Mouse (Mus musculus) adrenal gland, postnatal 10 days (tissue): Measurements from ENCODE around the gene Fam129c. TPM values are rescaled to one million over a fixed set of nuclear protein-coding genes. Genes with fewer than 3 reads are reported as not detected.

Experiments used
- DNase-seq: peaks from one replicate; pipeline ENCODE4 v3.0.0; 2021; ENCODE audit warnings: mixed read lengths
- long read RNA-seq, 2 experiments: library from polyadenylated mRNA; stranded (forward); transcript quantifications; one replicate each; pipeline ENCODE4 v2.0.0; 2021
- total RNA-seq, 2 experiments: library from RNA; stranded (reverse); gene quantifications; 2 replicates each; pipeline ENCODE4 v1.2.3; 2021

The Fam129c gene
- total RNA-seq, result 1 to 10 TPM; 3.9 to 4.2 TPM
- long read RNA-seq, experiment 1, partial matches to known transcripts, result 1 of 4 reads
- long read RNA-seq, experiment 1, other reads (novel, unspliced or antisense), result 3 of 4 reads
- long read RNA-seq, experiment 2, partial matches to known transcripts, result 1 of 3 reads
- long read RNA-seq, experiment 2, other reads (novel, unspliced or antisense), result 2 of 3 reads

DNA sequence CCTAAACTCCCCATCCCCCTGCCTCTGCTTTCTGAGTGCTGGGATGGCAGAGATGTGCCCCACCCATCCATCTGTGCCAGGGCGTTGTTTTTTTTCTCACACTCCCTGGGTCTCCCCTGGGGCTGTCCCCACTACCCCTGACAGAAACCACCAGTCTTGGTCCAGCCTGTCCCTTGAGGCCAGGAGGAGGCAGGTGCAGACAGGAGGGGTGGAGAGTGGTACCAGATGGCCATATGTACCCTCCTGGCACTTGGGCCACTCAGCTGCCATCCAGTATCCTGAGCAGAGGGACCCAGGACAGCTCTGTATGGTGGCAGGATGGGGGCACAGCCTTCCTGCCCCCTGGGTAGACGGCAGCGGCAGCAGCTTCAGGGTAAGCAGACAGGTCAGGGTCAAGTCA, at the start of gene Fam129c:
TSS of gene Fam129c (plus strand) at position 198 of the 400 bp plus-strand sequence.
- no peak for DNase-seq

DNA sequence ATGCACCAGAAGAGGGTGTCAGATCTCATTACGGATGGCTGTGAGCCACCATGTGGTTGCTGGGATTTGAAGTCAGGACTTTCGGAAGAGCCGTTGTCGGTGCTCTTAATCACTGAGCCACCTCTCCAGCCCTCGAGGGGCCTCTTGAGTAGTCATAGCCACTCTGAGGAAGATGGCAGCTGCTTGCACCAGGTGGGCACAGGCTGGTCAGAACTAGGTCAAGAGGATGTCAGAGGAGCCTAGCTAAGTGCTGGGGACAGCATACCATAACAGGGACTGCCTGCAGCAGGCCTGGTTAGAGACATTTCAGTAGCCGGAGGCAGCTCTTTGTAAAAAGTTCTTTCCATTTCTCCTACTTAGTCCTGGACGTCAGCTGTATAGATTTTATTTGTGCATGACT, 46.7 kb upstream of the Fam129c start:
- DNase-seq, result no peak

GRCm38 (mm10) chr8:71552770-71553169, 44.7 kb upstream of the Fam129c start:
- no peak for DNase-seq

DNA sequence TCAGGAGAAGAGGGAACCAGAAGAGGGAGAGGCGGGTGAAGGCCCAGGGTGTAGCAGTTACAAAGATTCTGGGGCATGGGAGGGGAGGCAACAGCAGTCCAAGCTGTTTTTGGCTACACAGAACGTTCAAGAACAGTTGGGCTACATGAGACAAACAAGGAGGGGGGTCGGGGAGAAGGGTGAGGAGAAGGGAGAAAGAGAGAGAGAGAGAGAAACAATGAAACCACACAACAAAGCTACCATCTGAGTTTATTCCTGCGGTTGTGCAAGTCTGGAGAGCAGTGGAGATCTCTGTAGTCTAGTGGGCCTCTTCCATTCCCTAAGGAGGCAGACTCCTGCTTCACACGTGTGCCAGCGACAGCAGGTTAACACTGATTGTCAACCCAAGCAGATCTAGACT, 43.4 kb upstream of the Fam129c start:
- no peak for DNase-seq

GRCm38 (mm10) chr8:71554644-71555043, 42.8 kb upstream of the Fam129c start:
- DNase-seq, result no peak

DNA sequence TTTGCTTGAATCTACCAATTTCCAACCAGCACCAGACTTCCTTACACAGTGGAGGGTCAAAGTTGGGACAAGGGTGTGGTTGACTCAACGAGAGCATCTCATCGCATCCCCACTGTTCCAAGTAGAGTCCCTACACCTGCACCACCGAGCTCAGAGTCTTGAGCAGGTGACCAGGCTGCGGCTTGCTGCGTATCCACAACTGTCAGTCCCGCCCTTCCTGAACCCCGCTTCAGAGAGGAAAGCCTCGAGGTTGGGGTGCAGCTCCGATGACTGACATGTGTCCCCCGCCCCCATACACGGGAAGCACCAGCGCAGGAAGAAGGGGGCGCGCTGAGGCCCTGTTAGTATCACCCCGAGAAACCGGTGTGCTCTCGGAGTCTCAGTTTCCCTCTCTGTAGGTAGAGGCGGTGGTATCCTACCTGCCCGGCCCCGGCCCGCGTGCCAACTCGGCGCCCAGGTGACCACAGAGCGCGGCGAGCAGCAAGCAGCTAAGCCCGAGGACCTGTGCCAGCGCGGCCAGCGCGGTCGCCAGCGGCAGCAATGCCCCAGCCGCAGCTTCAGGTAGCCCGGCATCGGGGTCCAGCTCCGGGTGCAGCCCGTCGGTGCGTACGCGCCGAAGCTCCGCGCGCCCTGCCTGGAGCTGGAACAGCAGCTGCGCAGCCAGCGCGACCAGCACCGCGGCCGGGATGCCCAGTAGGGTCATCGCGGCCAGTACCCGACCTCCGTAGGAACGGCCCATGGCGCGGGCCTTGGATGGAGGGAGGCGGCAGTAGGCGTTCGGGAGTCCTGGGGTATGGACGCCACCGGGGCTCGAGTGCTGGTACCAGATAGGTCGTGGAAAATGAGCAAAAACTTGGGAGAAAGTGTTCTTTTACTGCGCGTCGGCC, 39.1 kb upstream of the Fam129c start, which contains the start of gene Tmem221:
TSS of gene Tmem221 (minus strand) at position 801 of the 887 bp plus-strand sequence.
- no peak for DNase-seq

DNA sequence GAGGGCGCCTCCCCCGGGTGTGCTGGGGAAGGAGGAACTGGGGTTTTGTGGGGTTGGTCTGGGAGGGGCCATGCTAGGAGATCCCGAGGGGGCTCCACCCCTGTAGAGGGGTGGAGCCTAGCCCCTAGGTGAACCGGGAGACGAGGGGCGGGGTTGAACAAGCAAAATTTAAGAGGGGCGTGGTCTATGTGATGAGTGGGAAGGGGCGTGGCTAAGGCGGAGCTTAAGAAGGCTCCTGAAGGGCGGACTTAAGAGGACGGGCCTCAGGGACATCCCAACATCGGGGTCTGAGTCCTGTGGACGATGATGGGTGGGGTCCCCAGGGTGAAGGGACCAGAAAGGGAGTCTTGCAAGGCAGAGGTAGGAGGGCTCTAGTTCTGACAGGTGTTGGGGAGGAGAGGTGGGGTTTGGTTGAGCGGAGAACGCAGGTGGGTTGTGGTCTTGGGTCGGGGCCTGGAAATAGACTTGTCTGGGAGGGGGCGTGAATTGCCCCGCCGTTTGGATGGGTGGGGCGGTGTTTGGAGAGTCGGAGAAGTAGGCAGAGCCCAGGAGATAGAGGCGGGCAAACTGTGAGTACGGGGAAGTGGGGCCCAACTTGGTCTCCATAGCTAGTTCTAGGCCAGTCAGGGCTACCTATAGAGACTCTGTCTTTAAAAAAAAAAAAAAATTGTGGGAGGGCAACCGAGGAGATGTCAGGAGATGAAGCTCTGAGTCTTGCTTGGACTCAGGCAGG, 38.3 kb upstream of the Fam129c start:
- peak; percentile 86 for DNase-seq

- DNase-seq, result no peak
These were observed 37.4 kb upstream of the Fam129c start for GRCm38 (mm10) chr8:71560071-71560470.

GRCm38 (mm10) chr8:71560765-71561164, 36.7 kb upstream of the Fam129c start:
- no peak for DNase-seq

- peak; percentile 75 for DNase-seq
These were observed 36.0 kb upstream of the Fam129c start for GRCm38 (mm10) chr8:71561401-71561800.

DNA sequence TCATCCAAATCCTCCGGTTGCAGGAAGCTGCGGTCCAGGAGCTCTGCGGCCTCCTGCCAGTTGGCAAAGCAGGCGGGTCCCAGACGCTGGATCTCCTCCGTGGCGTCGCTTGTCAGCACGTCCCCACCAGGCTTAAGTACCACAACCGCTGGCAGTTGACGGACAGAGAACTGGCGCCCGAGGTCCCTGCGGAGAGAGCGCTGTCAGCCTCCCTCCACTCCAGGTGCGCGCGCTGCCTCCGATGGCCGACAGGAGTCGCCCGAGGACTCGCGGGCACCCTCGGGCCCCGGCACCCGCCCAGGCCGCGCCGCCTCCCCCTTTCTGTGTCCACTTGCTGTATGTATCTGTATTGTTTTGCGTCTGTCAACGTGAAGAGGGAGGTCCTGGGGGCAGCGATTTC, 34.7 kb upstream of the Fam129c start:
- DNase-seq, result peak; percentile 94

DNA sequence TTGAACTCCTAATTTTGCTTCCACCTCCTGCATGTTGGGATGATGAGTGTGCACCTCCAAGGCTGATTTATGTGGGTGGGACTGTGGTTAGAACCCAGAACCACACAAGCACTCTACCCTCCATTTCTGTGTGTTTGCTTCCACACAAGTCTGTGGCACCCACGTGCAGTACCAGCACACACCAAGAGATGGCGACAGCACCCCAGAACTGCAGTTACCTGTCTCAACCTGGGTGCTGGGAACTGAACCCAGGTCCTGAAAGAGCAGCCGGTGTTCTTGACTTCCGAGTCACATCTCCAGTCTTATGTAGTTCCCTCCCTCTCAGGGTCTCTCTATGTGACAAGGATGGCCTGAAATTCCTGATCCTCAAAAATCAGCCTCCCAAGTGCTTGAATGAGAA, 33.5 kb upstream of the Fam129c start:
- no peak for DNase-seq

DNA sequence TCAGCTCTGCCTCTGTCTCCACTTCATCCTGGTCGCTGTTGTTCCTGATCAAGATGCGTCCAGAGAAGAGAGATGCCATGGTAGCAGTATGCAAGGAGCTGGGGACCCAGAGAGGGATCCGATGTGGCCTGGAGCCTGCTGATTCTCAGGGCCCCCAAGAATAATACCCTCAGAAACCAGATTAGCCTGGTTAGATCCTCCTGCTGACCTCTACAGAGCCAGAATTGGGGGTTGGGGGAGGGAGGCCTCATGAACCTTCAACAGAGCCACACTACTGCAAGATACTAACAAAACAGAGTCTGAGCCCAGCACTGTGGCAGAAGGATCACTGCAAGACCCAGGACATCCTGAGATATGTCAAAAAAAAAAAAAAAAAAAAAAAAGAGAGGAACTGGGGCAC, 30.9 kb upstream of the Fam129c start, which contains the start of gene Nxnl1:
TSS of gene Nxnl1 (minus strand) at position 101 of the 400 bp plus-strand sequence.
- DNase-seq, result no peak

GRCm38 (mm10) chr8:71567587-71567986, 29.9 kb upstream of the Fam129c start:
- DNase-seq, result no peak

DNA sequence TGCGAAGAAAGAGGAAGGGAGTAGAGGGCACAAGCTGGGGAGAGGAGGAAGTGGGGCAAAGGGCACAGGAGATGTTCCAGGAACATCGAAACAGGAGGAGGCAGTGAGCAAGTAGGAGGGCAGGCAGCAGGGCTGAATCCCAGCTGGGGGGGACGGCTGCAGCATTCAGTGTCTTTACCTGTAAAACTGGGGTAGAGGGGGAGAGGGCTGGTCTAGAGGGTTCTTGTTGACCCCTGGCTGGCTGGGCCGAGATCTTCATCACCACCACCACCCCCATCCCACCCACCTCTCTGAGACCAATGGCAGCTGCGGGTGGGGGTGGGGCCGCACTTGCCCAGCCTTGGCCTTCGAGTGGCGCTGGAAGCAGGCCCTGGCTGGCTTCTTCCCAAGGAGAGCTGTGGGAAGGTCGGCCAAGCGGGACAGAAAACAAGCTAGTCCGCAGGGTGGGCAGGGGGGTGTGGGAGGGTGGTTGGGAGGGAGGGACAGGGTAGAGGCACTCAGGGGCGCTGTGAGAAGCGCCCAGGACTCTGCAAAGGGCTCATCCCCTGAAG, 29.0 kb upstream of the Fam129c start, which contains the start of gene Slc27a1:
TSS of gene Slc27a1 (plus strand) at position 496 of the 551 bp plus-strand sequence.
- DNase-seq, result peak; percentile 93

DNA sequence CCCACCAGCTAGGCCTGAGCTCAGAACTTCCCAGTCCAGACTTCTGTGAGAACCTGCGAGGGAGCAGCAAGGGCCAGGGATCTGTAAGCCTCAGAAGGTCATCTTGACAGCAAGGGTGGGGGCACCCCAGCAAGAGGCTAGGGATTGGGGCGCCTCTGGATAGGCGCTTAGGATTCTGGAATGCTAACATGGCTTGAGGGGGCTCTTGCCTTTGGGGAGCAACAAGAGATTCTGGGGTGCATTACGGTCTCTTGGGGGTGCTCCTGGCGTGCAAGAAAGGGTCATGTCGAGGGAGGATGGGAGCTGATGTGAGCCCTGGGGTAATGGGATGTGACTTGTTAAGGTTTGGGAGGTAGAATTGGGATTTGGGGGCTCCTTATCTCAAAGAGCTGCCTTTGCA, 28.5 kb upstream of the Fam129c start:
- no peak for DNase-seq

GRCm38 (mm10) chr8:71569366-71570290, 27.8 kb upstream of the Fam129c start:
- peak; percentile 88 for DNase-seq

GRCm38 (mm10) chr8:71570291-71570954, 27.0 kb upstream of the Fam129c start:
- DNase-seq, result peak; percentile 94

- no peak for DNase-seq
These were observed 25.4 kb upstream of the Fam129c start for GRCm38 (mm10) chr8:71572077-71572476.

- DNase-seq, result peak; percentile 84
These were observed 24.4 kb upstream of the Fam129c start for GRCm38 (mm10) chr8:71572847-71573633.
